Mouse (Mus musculus): ENCODE data around the gene Scimp. TPM values are rescaled to one million over a fixed set of nuclear protein-coding genes. Genes with fewer than 3 reads are reported as not detected.

The Scimp gene
- polyA plus RNA-seq, 2 experiments, result 0.10 to 0.51 TPM

DNA sequence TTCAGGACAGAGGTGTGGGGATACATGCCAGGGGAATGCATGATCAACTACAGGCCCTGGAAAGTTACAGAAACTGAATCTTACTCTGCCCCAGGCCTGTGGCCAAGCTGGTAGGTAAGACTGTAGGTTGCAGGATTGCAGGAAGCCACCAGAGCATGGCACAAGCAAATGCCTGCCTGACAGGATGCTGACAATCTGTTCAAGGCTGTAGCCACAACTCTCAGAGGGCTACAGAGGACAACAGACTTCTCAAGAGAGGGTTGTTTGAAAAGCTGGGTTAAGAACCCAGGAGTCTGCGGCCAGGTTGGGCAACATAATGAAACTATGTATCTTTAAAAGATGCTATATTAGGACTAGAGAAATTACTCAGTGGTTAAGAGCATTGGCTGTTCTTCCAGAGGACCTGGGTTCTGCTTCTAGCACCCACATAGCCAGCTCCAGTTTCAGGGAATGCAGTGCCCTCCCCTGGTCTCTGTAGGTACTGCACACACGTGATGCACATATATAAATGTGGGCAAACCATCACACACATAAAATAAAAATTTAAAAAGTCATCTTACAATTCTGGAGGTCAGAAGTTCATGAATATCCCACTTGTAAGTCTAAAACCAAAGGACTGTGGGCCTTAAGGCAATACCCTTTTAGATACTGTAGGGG, 10.1 kb downstream of the Scimp start:
- ATAC-seq (ENCODE audit: insufficient read depth) (no peak), DNase-seq (ENCODE audit: low read depth in 3 of 3, low spot score in 3 of 3) (no peak)
- TF ChIP-seq CTCF (IDR thresholded peaks at IDR 0.05; ENCODE audit: low read depth) (0 out of 2 replicates have a peak, but pooled peaks have one; percentile 24), EP300 (IDR thresholded peaks at IDR 0.05; ENCODE audit: low read depth) (no peak)
- H3K36me3 ChIP-seq (replicated peaks; ENCODE audit: control insufficient read depth, insufficient read depth, low read depth), result no peaks in the 10 kb centered on the region
- H3K4me1 ChIP-seq (replicated peaks; ENCODE audit: control insufficient read depth in 2 of 2, insufficient read depth in 2 of 2, low read length in 1 of 2), result peaks cover 0 to 12% of the 10 kb centered on the region in 2 experiments; a peak in 2 of 4 replicates
- H3K4me2 ChIP-seq (ENCODE audit: low read depth), result no peak overlapping the region
- H3K9me3 ChIP-seq (ENCODE audit: control insufficient read depth, low read length), result no peaks in the 10 kb centered on the region
- WGBS (ENCODE audit: insufficient replicate concordance), result 69% methylated on average over 2 of the region's 2 CpGs
- no peak overlapping the region for H3K4me3 ChIP-seq (ENCODE audit: insufficient read depth in 1 of 2, low read depth in 2 of 2, low read length in 2 of 2)
- no peaks in the 10 kb centered on the region for H3K27me3 ChIP-seq (ENCODE audit: control insufficient read depth, insufficient read depth, low read length)
- H3K27ac ChIP-seq, result no peak overlapping the region
- H3K9ac ChIP-seq (replicated peaks), result no peak overlapping the region

GRCm38 (mm10) chr11:70792409-70792808, 20.0 kb downstream of the Scimp start:
- no peak for ATAC-seq (ENCODE audit: insufficient read depth)
- WGBS (ENCODE audit: insufficient replicate concordance), result 57% methylated on average over 1 of the region's 1 CpGs

GRCm38 (mm10) chr11:70791676-70792075, 20.7 kb downstream of the Scimp start:
- DNase-seq (ENCODE audit: low read depth in 3 of 3, low spot score in 3 of 3), result no peak
- Histone ChIP-seq H3K4me1 (replicated peaks; ENCODE audit: control insufficient read depth in 2 of 2, insufficient read depth in 2 of 2, low read length in 1 of 2) (no peaks in the 10 kb centered on the region), H3K27ac (no peak overlapping the region), H3K9ac (replicated peaks) (no peak overlapping the region), H3K4me2 (ENCODE audit: low read depth) (no peak overlapping the region), H3K4me3 (ENCODE audit: insufficient read depth in 1 of 2, low read depth in 2 of 2, low read length in 2 of 2) (no peak overlapping the region), H3K36me3 (replicated peaks; ENCODE audit: control insufficient read depth, insufficient read depth, low read depth) (no peaks in the 10 kb centered on the region), H3K9me3 (ENCODE audit: control insufficient read depth, low read length) (no peaks in the 10 kb centered on the region), H3K27me3 (ENCODE audit: control insufficient read depth, insufficient read depth, low read length) (no peaks in the 10 kb centered on the region)
- no peak for ATAC-seq (ENCODE audit: insufficient read depth)
- WGBS (ENCODE audit: insufficient replicate concordance), result 63% methylated on average over 5 of the region's 5 CpGs
- no peak for TF ChIP-seq EP300 (IDR thresholded peaks at IDR 0.05; ENCODE audit: low read depth)
- TF ChIP-seq CTCF (IDR thresholded peaks at IDR 0.05; ENCODE audit: low read depth), result no peak

More at GRCm38 (mm10) chr11:70792409-70792808, 20.0 kb downstream of the Scimp start:
- H3K4me2 ChIP-seq (ENCODE audit: low read depth), result no peak overlapping the region
- H3K9ac ChIP-seq (replicated peaks), result no peak overlapping the region
- H3K27ac ChIP-seq, result no peak overlapping the region
- H3K4me1 ChIP-seq (replicated peaks; ENCODE audit: control insufficient read depth in 2 of 2, insufficient read depth in 2 of 2, low read length in 1 of 2), result no peaks in the 10 kb centered on the region
- no peaks in the 10 kb centered on the region for H3K36me3 ChIP-seq (replicated peaks; ENCODE audit: control insufficient read depth, insufficient read depth, low read depth)
- no peaks in the 10 kb centered on the region for H3K27me3 ChIP-seq (ENCODE audit: control insufficient read depth, insufficient read depth, low read length)
- H3K4me3 ChIP-seq (ENCODE audit: insufficient read depth in 1 of 2, low read depth in 2 of 2, low read length in 2 of 2), result no peak overlapping the region
- no peak for DNase-seq (ENCODE audit: low read depth in 3 of 3, low spot score in 3 of 3)
- TF ChIP-seq EP300 (IDR thresholded peaks at IDR 0.05; ENCODE audit: low read depth) (no peak), CTCF (IDR thresholded peaks at IDR 0.05; ENCODE audit: low read depth) (no peak)
- H3K9me3 ChIP-seq (ENCODE audit: control insufficient read depth, low read length), result no peaks in the 10 kb centered on the region

DNA sequence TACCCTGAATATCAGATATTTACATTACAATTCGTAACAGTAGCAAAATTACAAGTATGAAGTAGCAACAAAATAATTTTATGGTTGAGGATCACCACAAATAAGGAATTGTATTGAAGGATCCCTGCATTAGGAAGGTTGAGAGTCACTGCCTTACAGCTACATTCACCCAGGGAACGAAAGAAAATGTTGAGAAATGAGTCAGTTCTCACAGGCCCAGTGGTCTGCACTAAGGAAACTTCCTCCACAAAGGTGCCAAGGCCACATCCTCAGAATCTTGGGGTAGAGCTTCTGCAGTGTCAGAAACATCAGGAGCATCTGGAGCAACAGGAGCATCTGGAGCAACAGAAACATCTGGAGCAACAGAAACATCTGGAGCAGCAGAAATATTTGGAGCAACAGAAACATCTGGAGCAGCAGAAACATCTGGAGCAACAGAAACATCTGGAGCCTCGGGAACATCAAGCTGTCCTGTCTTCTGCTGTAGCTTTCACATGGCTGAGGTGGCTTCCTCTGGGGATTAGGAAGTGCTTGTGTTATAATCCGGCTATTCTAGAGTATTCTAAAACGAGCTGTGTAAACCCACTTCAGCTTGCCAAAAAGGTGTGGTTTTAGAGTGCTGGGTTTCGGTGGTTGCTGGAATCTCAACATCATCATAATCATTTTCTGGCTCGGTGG, 21.4 kb downstream of the Scimp start:
- DNase-seq (ENCODE audit: low read depth in 3 of 3, low spot score in 3 of 3) (no peak), ATAC-seq (ENCODE audit: insufficient read depth) (no peak)
- TF ChIP-seq CTCF (IDR thresholded peaks at IDR 0.05; ENCODE audit: low read depth), result no peak
- TF ChIP-seq EP300 (IDR thresholded peaks at IDR 0.05; ENCODE audit: low read depth), result no peak
- Histone ChIP-seq H3K4me2 (ENCODE audit: low read depth) (no peak overlapping the region), H3K4me1 (replicated peaks; ENCODE audit: control insufficient read depth in 2 of 2, insufficient read depth in 2 of 2, low read length in 1 of 2) (no peaks in the 10 kb centered on the region), H3K27ac (no peak overlapping the region), H3K27me3 (ENCODE audit: control insufficient read depth, insufficient read depth, low read length) (no peaks in the 10 kb centered on the region), H3K9me3 (ENCODE audit: control insufficient read depth, low read length) (no peaks in the 10 kb centered on the region), H3K4me3 (ENCODE audit: insufficient read depth in 1 of 2, low read depth in 2 of 2, low read length in 2 of 2) (no peak overlapping the region), H3K9ac (replicated peaks) (no peak overlapping the region), H3K36me3 (replicated peaks; ENCODE audit: control insufficient read depth, insufficient read depth, low read depth) (no peaks in the 10 kb centered on the region)
- 42% methylated on average over 7 of the region's 7 CpGs for WGBS (ENCODE audit: insufficient replicate concordance)

- no peaks in the 10 kb centered on the region for H3K9me3 ChIP-seq (ENCODE audit: control insufficient read depth, low read length)
- no peak for DNase-seq (ENCODE audit: low read depth in 3 of 3, low spot score in 3 of 3)
- no peak overlapping the region for H3K9ac ChIP-seq (replicated peaks)
- H3K4me2 ChIP-seq (ENCODE audit: low read depth), result no peak overlapping the region
- ATAC-seq (ENCODE audit: insufficient read depth), result no peak
- H3K4me1 ChIP-seq (replicated peaks; ENCODE audit: control insufficient read depth in 2 of 2, insufficient read depth in 2 of 2, low read length in 1 of 2), result no peaks in the 10 kb centered on the region
- H3K36me3 ChIP-seq (replicated peaks; ENCODE audit: control insufficient read depth, insufficient read depth, low read depth), result no peaks in the 10 kb centered on the region
- TF ChIP-seq CTCF (IDR thresholded peaks at IDR 0.05; ENCODE audit: low read depth) (no peak), EP300 (IDR thresholded peaks at IDR 0.05; ENCODE audit: low read depth) (no peak)
- H3K27me3 ChIP-seq (ENCODE audit: control insufficient read depth, insufficient read depth, low read length), result no peaks in the 10 kb centered on the region
- H3K4me3 ChIP-seq (ENCODE audit: insufficient read depth in 1 of 2, low read depth in 2 of 2, low read length in 2 of 2), result no peak overlapping the region
- no peak overlapping the region for H3K27ac ChIP-seq
- WGBS (ENCODE audit: insufficient replicate concordance), result 75% methylated on average over 2 of the region's 2 CpGs
These were observed 22.0 kb downstream of the Scimp start for GRCm38 (mm10) chr11:70790426-70790825.

All from liver, embryonic 14.5 days (tissue).